Mouse (Mus musculus): ENCODE measurements around the gene Gm8267.
"Not testable (repeated sequence)": the region's sequence is repeated elsewhere in the genome, so short reads cannot be mapped to it uniquely, and the experiment has no call there.

Gene Gm8267

GRCm38 (mm10) chr14:44750240-44750639 is at the start of gene Gm8267:
TSS of gene Gm8267 (minus strand) at chr14:44750340.
- DNase-seq (ENCODE audit: low read depth, low spot score), result no peak

- not testable (repeated sequence) for DNase-seq (ENCODE audit: low read depth, low spot score)
Measured at GRCm38 (mm10) chr14:44789537-44790382, 39.6 kb upstream of the Gm8267 start.

- DNase-seq (ENCODE audit: low read depth, low spot score), result not testable (repeated sequence)
Measured at GRCm38 (mm10) chr14:44742789-44743188, 7.4 kb downstream of the Gm8267 start.

GRCm38 (mm10) chr14:44730711-44731110 is 19.4 kb downstream of the Gm8267 start:
- not testable (repeated sequence) for DNase-seq (ENCODE audit: low read depth, low spot score)

GRCm38 (mm10) chr14:44706356-44706755 is 43.8 kb downstream of the Gm8267 start, which contains the start of gene Gm8257:
TSS of gene Gm8257 (minus strand) at chr14:44706456.
- DNase-seq (ENCODE audit: low read depth, low spot score), result not testable (repeated sequence)

Measured in mesoderm, embryonic 11.5 days (tissue).